Mouse (Mus musculus): Measurements from ENCODE around the gene Lrrc49. TPM values are rescaled to one million over a fixed set of nuclear protein-coding genes. Genes with fewer than 3 reads are reported as not detected.
A peak's percentile ranks its signal among the peaks of the same experiment; 100 is the strongest.

Gene Lrrc49
- polyA plus RNA-seq, 1 experiment from 2014 or later, result 9.0 TPM

DNA sequence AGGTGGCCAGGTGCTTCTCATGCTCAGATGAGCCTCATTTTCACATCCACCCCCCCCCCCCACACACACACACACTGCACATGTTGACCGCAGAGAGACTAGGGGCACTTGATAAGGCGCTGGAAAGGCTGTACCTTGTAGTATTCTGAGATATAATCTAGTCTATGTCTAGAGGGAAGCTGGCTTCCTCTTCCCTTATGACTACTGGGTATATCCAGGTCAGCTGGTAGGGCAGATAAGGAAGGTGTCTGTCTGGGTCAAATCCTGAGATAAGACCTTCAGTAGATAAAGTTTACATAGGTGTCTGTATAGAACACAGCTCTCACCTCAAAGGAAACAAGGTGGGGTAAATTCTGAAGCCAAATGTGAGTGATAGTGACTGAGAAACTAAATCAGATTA is 141.8 kb downstream of the Lrrc49 start:
- H3K4me2 ChIP-seq (replicated peaks; ENCODE audit: low read depth, low read length), result no peak overlapping the region
- 48% methylated on average over 2 of the region's 2 CpGs for WGBS
- ATAC-seq (no peak), DNase-seq (ENCODE audit: low spot score) (no peak)
- H3K4me3 ChIP-seq (ENCODE audit: low read depth, low read length), result no peak overlapping the region
- H3K9me3 ChIP-seq (ENCODE audit: low read length), result no peaks in the 10 kb centered on the region
- no peaks in the 10 kb centered on the region for H3K36me3 ChIP-seq (ENCODE audit: insufficient read depth, low read length)
- TF ChIP-seq EP300 (IDR thresholded peaks at IDR 0.05) (no peak), CTCF (IDR thresholded peaks at IDR 0.05) (no peak)
- peaks cover 4% of the 10 kb centered on the region; the same call in 1 of the 2 replicates for H3K4me1 ChIP-seq (ENCODE audit: insufficient read depth, low read depth, low read length)
- H3K27me3 ChIP-seq (replicated peaks; ENCODE audit: insufficient read depth, low read length), result no peaks in the 10 kb centered on the region
- H3K9ac ChIP-seq (replicated peaks; ENCODE audit: low read depth), result no peak overlapping the region
- no peak overlapping the region for H3K27ac ChIP-seq (ENCODE audit: low read length)

DNA sequence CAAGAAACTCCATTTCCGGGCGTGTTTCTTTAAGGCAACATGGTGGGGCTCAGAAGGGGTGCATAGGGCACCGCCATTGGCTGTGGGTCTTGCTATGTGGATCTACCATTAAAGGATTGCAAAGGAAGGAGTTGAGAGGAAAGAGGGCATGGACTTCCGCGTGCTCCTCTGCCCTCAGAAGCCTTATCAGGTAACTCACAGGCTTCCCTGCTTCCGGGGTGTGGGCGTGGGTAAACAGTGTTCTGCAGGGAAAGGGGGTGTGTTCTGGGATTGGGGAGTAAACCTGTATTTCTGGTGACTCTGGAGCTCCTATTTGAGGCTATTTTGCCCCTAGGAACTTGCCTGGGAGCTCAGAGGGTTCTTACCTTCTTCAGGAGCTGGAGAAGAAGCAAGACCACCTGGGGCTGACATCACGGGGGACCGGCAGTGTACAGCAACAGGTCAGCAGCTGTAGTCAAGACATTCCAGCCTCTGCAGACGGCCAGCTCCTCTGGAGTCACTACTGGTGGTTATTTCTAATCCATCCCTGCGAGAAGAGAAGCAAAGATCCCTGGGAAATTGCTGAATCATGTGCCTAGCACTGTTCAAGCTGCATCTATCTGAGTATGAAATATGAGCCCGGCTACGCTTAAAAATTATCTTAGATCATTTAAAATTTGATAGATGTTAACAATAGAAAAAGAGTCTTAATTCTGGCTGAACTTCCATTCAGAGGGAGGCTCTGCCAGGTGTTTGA is 142.4 kb downstream of the Lrrc49 start:
- no peaks in the 10 kb centered on the region for H3K36me3 ChIP-seq (ENCODE audit: insufficient read depth, low read length)
- H3K4me2 ChIP-seq (replicated peaks; ENCODE audit: low read depth, low read length), result no peak overlapping the region
- 53% methylated on average over 13 of the region's 13 CpGs for WGBS
- no peaks in the 10 kb centered on the region for H3K27me3 ChIP-seq (replicated peaks; ENCODE audit: insufficient read depth, low read length)
- no peaks in the 10 kb centered on the region for H3K9me3 ChIP-seq (ENCODE audit: low read length)
- TF ChIP-seq EP300 (IDR thresholded peaks at IDR 0.05) (no peak), CTCF (IDR thresholded peaks at IDR 0.05) (no peak)
- DNase-seq (ENCODE audit: low spot score), result peak; percentile 70
- ATAC-seq, result peak; percentile 68
- H3K4me3 ChIP-seq (ENCODE audit: low read depth, low read length), result no peak overlapping the region
- H3K4me1 ChIP-seq (ENCODE audit: insufficient read depth, low read depth, low read length), result peaks cover 4% of the 10 kb centered on the region; the same call in 1 of the 2 replicates
- no peak overlapping the region for H3K27ac ChIP-seq (ENCODE audit: low read length)
- no peak overlapping the region for H3K9ac ChIP-seq (replicated peaks; ENCODE audit: low read depth)

- Histone ChIP-seq H3K36me3 (ENCODE audit: insufficient read depth, low read length) (no peaks in the 10 kb centered on the region), H3K9ac (replicated peaks; ENCODE audit: low read depth) (no peak overlapping the region), H3K4me1 (ENCODE audit: insufficient read depth, low read depth, low read length) (peaks cover 4% of the 10 kb centered on the region; the same call in 1 of the 2 replicates), H3K4me2 (replicated peaks; ENCODE audit: low read depth, low read length) (no peak overlapping the region), H3K27ac (ENCODE audit: low read length) (no peak overlapping the region), H3K9me3 (ENCODE audit: low read length) (no peaks in the 10 kb centered on the region), H3K27me3 (replicated peaks; ENCODE audit: insufficient read depth, low read length) (no peaks in the 10 kb centered on the region), H3K4me3 (ENCODE audit: low read depth, low read length) (no peak overlapping the region)
- ATAC-seq (peak; percentile 50), DNase-seq (ENCODE audit: low spot score) (peak; percentile 71)
- 40% methylated on average over 7 of the region's 7 CpGs for WGBS
- TF ChIP-seq CTCF (IDR thresholded peaks at IDR 0.05), result no peak
- TF ChIP-seq EP300 (IDR thresholded peaks at IDR 0.05), result no peak; the same call in 1 of the 2 replicates
Measured at GRCm38 (mm10) chr9:60543422-60544015, 144.4 kb downstream of the Lrrc49 start.

- TF ChIP-seq EP300 (IDR thresholded peaks at IDR 0.05) (no peak), CTCF (IDR thresholded peaks at IDR 0.05) (no peak)
- ATAC-seq (no peak), DNase-seq (ENCODE audit: low spot score) (no peak)
- 66% methylated on average over 12 of the region's 12 CpGs for WGBS
- H3K4me2 ChIP-seq (replicated peaks; ENCODE audit: low read depth, low read length), result no peak overlapping the region
- H3K4me1 ChIP-seq (ENCODE audit: insufficient read depth, low read depth, low read length), result peaks cover 3% of the 10 kb centered on the region; the same call in 1 of the 2 replicates
- no peaks in the 10 kb centered on the region for H3K27me3 ChIP-seq (replicated peaks; ENCODE audit: insufficient read depth, low read length)
- H3K9me3 ChIP-seq (ENCODE audit: low read length), result no peaks in the 10 kb centered on the region
- no peak overlapping the region for H3K4me3 ChIP-seq (ENCODE audit: low read depth, low read length)
- H3K27ac ChIP-seq (ENCODE audit: low read length), result no peak overlapping the region
- no peak overlapping the region for H3K9ac ChIP-seq (replicated peaks; ENCODE audit: low read depth)
- no peaks in the 10 kb centered on the region for H3K36me3 ChIP-seq (ENCODE audit: insufficient read depth, low read length)
Measured at GRCm38 (mm10) chr9:60530310-60530709, 157.6 kb downstream of the Lrrc49 start.

DNA sequence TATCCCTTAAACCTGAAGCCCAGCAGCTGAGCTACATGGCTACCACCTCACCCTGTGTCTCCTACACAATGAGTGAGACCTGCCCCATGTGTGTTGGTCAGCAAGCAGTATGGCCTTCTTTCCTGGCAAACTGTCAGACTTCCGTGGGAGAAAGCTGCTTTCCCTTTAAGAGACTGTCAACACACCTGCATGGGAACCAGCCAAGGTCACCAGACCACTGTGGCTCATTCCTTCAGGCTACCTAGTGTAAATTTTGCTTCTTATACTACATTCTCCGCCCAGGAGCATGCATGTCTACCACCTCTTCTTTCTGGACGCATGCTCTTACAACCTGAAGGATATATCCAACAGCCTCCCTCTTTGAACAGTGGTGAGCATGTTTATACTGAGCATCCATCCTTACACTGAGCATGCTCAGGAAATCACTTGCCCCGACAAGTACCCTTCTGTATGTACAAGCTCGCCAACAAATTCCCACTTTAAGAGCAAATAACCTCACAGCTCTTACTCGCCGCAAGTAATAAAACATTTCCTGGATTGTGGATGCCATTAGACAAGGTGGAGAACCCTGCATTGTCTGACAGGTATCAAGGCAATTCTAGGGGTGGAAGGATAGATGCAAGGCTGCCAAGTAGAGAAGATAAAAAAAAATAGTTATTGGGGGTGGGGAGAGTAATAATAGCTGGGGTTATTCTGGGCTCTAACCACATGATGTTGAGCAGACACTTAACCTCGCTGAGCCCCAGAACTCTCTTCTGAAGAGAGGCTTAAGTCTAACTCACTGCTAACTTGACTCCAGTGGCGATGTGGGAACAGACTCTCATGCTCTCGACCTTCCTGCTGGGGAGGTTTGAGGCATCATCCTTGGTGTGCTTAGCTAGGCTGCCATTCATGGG is 158.4 kb downstream of the Lrrc49 start:
- peak; percentile 80 for ATAC-seq
- DNase-seq (ENCODE audit: low spot score), result peak; percentile 68
- peaks cover 3% of the 10 kb centered on the region; the same call in 1 of the 2 replicates for H3K4me1 ChIP-seq (ENCODE audit: insufficient read depth, low read depth, low read length)
- H3K27me3 ChIP-seq (replicated peaks; ENCODE audit: insufficient read depth, low read length), result no peaks in the 10 kb centered on the region
- H3K4me2 ChIP-seq (replicated peaks; ENCODE audit: low read depth, low read length), result no peak overlapping the region
- H3K27ac ChIP-seq (ENCODE audit: low read length), result no peak overlapping the region
- no peak overlapping the region for H3K9ac ChIP-seq (replicated peaks; ENCODE audit: low read depth)
- 48% methylated on average over 10 of the region's 10 CpGs for WGBS
- TF ChIP-seq EP300 (IDR thresholded peaks at IDR 0.05) (peak; percentile 23), CTCF (IDR thresholded peaks at IDR 0.05) (no peak)
- no peaks in the 10 kb centered on the region for H3K36me3 ChIP-seq (ENCODE audit: insufficient read depth, low read length)
- H3K9me3 ChIP-seq (ENCODE audit: low read length), result no peaks in the 10 kb centered on the region
- no peak overlapping the region for H3K4me3 ChIP-seq (ENCODE audit: low read depth, low read length)

- 69% methylated on average over 3 of the region's 3 CpGs for WGBS
- TF ChIP-seq EP300 (IDR thresholded peaks at IDR 0.05) (no peak), CTCF (IDR thresholded peaks at IDR 0.05) (no peak)
Measured at GRCm38 (mm10) chr9:60528269-60528668, 159.7 kb downstream of the Lrrc49 start.

More at GRCm38 (mm10) chr9:60528269-60528668, 159.7 kb downstream of the Lrrc49 start:
- DNase-seq (ENCODE audit: low spot score) (no peak), ATAC-seq (no peak)
- H3K4me3 ChIP-seq (ENCODE audit: low read depth, low read length), result no peak overlapping the region
- H3K4me2 ChIP-seq (replicated peaks; ENCODE audit: low read depth, low read length), result no peak overlapping the region
- H3K4me1 ChIP-seq (ENCODE audit: insufficient read depth, low read depth, low read length), result peaks cover 3% of the 10 kb centered on the region; the same call in 1 of the 2 replicates
- H3K27me3 ChIP-seq (replicated peaks; ENCODE audit: insufficient read depth, low read length), result no peaks in the 10 kb centered on the region
- no peaks in the 10 kb centered on the region for H3K9me3 ChIP-seq (ENCODE audit: low read length)
- H3K27ac ChIP-seq (ENCODE audit: low read length), result no peak overlapping the region
- no peak overlapping the region for H3K9ac ChIP-seq (replicated peaks; ENCODE audit: low read depth)
- H3K36me3 ChIP-seq (ENCODE audit: insufficient read depth, low read length), result no peaks in the 10 kb centered on the region

Data from lung, postnatal 0 days (tissue).